ENCODE assay signal across 8 mouse cellular contexts in the genomic region with DNA sequence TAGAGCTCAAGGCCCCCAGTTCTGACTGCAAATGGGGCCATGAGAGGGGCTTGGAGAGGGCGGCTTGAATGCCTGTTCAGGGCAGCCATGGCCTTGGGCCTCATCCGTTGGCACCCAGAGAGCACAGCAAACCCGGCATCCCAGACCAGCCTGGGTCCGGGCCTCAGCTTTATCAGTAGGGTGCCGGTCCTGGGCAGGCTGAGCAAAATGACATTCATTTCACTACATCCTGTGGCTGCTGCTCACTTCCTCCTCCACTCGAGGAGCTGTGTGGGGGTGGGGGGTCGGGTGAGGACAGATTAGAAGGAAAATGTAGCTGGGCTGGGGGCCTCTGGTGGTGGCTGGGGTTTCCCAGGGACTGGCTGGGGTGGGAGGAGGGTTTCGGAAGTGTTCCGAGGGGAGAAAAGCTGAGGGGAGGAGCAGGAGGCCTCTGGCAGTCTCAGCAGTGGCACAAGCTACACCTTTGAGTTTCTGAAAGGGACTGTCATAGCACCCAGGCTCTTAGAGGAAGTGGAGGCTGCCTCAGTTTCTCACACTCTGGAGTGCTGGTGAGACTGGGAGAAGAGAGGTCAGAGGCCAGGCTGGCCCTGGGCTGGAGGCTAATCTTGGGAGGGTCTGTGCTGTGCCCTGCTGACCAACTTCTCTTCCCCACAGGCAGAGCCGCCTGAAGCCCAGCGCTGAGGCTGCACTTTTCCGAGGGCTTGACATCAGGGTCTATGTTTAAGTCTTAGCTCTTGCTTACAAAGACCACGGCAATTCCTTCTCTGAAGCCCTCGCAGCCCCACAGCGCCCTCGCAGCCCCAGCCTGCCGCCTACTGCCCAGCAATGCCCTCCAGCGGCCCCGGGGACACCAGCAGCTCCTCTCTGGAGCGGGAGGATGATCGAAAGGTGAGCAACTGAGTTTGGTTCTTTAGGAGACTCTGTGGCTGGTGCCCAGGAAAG. TPM values are rescaled to one million over a fixed set of nuclear protein-coding genes. Genes with fewer than 3 reads are reported as not detected.
DNase-seq lines count a peak whose midpoint lies in the region; ATAC-seq and TF ChIP-seq lines count a peak whose summit lies in the region.

No protein-coding gene starts in this region.

- H3K4me3 ChIP-seq in forebrain, embryonic 12.5 days (replicated peaks) = no peak overlapping the region; the same call in 1 of the 2 replicates
- peak overlapping the region; percentile 21; the same call in 1 of the 2 replicates for H3K4me3 ChIP-seq in small intestine, adult 2 months (ENCODE audit: low read depth, low read length)

- H3K4me1 ChIP-seq in forebrain, embryonic 12.5 days = peaks cover 29% of the 10 kb centered on the region
- peaks cover 41% of the 10 kb centered on the region for H3K4me1 ChIP-seq in small intestine, adult 2 months (ENCODE audit: control insufficient read depth, insufficient read depth, insufficient read length, low read length)

- intact Hi-C loops in gastrocnemius, postnatal 36 days (cut with DNase I) = no loop called here

- peak overlapping the region; percentile 51 for H3K9ac ChIP-seq in forebrain, embryonic 12.5 days

- peak overlapping the region; percentile 49 for H3K4me2 ChIP-seq in forebrain, embryonic 12.5 days

- TF ChIP-seq POLR2A in small intestine, adult 2 months (IDR thresholded peaks at IDR 0.05; ENCODE audit: low read depth, low read length) = no peak

- no peaks in the 10 kb centered on the region for H3K27me3 ChIP-seq in forebrain, embryonic 12.5 days
- no peaks in the 10 kb centered on the region for H3K27me3 ChIP-seq in small intestine, adult 2 months (ENCODE audit: control insufficient read depth, insufficient read depth, low read length)

- peak overlapping the region; percentile 74 for H3K27ac ChIP-seq in forebrain, embryonic 12.5 days
- H3K27ac ChIP-seq in small intestine, adult 2 months (ENCODE audit: insufficient read depth, low read depth, low read length) = no peak overlapping the region; the same call in 1 of the 2 replicates

- peak; percentile 37; the same call in 1 of the 2 replicates for ATAC-seq in forebrain, embryonic 12.5 days (ENCODE audit: low FRiP score)

- DNase-seq in gastrocnemius, postnatal 10 days = peak; percentile 50
- no peak for DNase-seq in gastrocnemius, adult 8-10 months (ENCODE audit: low spot score in 2 of 2)
- DNase-seq in Muller cell, postnatal 12 days (ENCODE audit: inconsistent ontology term) = peak; percentile 58
- DNase-seq in induced T-regulatory cell, adult 2 months (ENCODE audit: low read depth) = peak; percentile 91
- DNase-seq in lung, postnatal 10 days = peak; percentile 70
- DNase-seq in gastrocnemius, postnatal 36 days = no peak

- WGBS in forebrain, embryonic 12.5 days = 9% methylated on average over 21 of the region's 21 CpGs
- 62% methylated on average over 21 of the region's 21 CpGs for WGBS in small intestine, adult 2 months

- no peaks in the 10 kb centered on the region for H3K9me3 ChIP-seq in forebrain, embryonic 12.5 days

- TF ChIP-seq CTCF in small intestine, adult 2 months (IDR thresholded peaks at IDR 0.05; ENCODE audit: extremely low read depth, insufficient read length, insufficient replicate concordance, low read depth, low read length) = no peak

- peaks cover 38% of the 10 kb centered on the region for H3K36me3 ChIP-seq in forebrain, embryonic 12.5 days (replicated peaks)
- H3K36me3 ChIP-seq in small intestine, adult 2 months (ENCODE audit: control insufficient read depth, insufficient read depth, low read length) = peaks cover 24% of the 10 kb centered on the region

RNA-seq across cellular contexts. Expression of gene Dnmt3a, which starts 28.8 kb away (rescaled TPM):
- 100 to 1,000 TPM; 154 to 172 TPM for total RNA-seq in gastrocnemius, postnatal 10 days (2021)
- 10 to 100 TPM; 43.3 to 60.4 (median 52.8) TPM for total RNA-seq in gastrocnemius, adult 8-10 months (2022)
- 139 and 146 TPM in 2 replicates for polyA plus RNA-seq in forebrain, embryonic 12.5 days (2016; fragmentation: Nextera tagmentation; extraction: Ambion mirVana)
- polyA plus RNA-seq in small intestine, adult 2 months (2012; rRNA removed) = 5.2 and 10.2 TPM in 2 replicates
- 10 to 100 TPM; 80.5 to 83.4 TPM for total RNA-seq in gastrocnemius, postnatal 36 days (2021)

Comparison
In these comparisons a context has a peak if more than half of its experiments do, and no peak if none do; other contexts are left out.
1. DNase-seq: peak in gastrocnemius, postnatal 10 days (single experiment), Muller cell, postnatal 12 days (single experiment), induced T-regulatory cell, adult 2 months (single experiment) and lung, postnatal 10 days (single experiment); none in gastrocnemius, adult 8-10 months (0 of 2) and gastrocnemius, postnatal 36 days (0 of 2).